Mouse (Mus musculus) thymus, adult 18-20 months (tissue): ENCODE measurements around the gene Vmn2r90.
"Not testable (repeated sequence)": the region's sequence is repeated elsewhere in the genome, so short reads cannot be mapped to it uniquely, and the experiment has no call there.

ENCODE experiments used
- DNase-seq, 2 experiments: peaks; one replicate each; pipeline ENCODE4 v3.0.0; 2022; ENCODE audit warnings: mixed read lengths in 2 of 2

Gene Vmn2r90

DNA sequence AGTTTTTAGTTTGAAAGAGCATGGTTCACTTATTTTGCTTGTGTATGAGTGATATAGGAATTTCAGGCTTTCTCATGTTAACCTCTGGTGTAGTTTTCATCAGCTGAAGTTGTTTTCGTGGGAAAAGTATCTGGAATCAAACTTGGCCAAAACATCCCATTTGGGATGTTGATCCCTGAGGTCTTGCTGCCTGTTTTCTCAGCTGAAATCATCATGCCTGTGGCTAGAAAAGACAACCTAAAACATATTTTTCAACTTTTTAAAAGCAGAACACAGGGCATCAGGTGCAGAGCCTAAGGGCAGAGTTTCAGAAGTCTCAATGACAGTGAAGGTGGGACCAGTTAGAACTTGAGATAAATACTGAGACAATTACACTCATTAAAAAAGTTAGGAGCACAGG, at the start of gene Vmn2r90:
Gene Vmn2r90, plus strand, starts transcription at position 301 of the 400 bp plus-strand sequence.
- no peak for DNase-seq

DNA sequence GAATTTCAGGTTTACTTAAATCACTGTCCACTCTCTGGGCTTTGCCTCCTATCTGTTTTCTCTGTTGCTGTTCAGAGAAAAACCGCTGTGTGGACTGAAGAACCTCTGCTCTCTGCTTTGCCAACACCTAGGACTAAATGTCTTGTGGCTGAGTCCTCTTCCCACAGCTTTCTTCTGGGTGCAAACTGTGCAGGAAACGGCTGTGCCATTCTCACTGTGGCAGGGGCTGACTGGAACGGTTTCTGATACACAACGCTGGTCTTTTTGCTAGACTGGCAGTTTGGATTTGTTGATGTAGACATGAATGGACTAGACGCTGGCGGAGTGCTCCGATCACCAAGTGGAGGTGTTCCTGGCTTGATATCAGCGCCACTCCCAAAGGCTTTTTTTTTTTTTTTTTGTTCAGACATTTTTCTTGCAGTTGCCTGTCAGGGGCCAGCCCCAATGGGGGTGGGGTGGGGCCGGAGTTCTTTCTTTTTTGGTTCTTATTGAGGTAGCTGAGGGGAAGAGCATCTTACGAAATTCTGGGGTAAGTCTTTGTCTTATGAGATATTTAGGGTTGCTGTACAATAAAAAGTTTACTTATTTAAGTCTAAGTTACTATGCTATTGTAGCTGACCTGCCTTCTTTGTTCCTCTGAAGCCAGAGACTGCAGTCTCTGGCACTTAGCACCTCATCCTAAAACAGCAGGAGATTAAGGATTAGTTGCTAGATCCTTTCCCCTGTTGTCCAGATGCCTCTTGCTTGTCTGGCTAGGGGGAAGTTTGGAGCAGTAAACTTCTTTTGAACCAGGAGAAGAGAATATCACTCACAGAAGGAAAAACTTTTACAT, 48.3 kb upstream of the Vmn2r90 start:
- DNase-seq: no peak

DNA sequence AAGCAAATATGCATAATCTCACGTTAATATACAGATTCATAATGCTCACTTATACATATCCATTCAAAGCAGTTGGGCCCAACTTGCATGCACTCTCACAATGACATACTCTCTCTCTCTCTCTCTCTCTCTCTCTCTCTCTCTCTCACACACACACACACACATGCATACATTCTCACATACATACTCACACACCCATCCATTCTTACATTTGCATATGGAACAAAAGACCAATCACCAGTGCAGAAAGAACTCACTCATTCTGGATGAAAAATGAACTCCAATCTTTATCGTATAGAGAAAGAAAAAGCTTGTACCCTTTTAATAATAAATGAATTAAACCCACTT, 47.7 kb upstream of the Vmn2r90 start:
- no peak for DNase-seq

DNA sequence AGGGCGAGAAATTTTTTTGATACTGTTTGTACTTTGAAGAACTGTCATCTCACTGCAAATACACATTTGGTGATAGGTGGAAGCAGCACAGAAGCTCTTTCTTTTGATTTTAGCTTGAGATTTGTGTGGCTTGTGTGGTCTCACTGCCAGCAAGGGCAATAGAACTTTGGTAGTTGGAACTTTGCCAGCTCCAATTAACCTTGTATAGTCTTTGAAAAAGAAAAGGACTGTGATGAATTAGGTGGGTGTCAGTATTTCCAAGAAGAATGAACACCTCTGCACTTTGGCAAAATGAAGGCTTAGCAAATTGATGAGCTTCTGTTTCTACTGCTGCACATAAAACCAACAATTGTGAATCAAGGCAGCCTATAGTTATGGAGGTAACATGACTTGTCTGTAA, 24.8 kb upstream of the Vmn2r90 start:
- DNase-seq: no peak

DNA sequence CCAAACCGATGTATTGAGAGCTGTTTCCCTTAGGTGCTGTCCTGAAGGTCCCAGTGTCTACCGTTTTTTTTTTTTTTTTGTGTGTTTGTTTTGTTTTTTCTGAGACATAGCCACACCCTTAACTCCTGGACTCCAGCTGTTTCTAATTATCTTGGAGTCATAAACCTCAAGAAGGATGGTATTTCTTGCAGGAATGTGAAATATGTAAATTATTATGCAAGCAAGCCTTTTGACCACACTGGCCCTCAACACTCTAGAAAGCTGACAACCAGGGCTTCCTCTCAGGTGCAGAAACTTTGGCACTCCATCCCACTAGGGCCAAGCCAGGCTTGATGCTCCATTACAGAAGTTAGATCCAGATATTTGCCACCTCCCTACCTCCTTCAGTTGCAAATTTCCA, 12.9 kb upstream of the Vmn2r90 start:
- DNase-seq: no peak

DNA sequence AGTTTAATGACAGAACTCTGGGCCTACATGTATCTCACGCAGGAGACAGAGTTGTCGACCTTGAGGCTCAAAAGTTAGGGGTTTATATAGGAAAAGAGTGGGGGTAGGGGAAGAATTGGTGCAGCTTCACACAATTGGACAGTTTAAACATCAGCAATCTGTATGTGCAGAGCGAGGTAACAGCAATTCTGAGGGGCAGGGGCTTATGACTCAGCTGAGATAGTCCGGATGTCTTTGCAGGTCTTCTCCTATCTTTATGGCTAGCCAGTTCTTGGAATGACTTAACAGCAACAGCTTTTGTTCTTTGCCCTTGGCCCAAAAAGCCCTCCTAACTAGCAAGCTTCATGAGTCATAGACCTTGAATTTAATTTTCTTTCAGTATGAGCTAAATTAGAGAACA, 28.8 kb downstream of the Vmn2r90 start:
- not testable (repeated sequence) for DNase-seq

DNA sequence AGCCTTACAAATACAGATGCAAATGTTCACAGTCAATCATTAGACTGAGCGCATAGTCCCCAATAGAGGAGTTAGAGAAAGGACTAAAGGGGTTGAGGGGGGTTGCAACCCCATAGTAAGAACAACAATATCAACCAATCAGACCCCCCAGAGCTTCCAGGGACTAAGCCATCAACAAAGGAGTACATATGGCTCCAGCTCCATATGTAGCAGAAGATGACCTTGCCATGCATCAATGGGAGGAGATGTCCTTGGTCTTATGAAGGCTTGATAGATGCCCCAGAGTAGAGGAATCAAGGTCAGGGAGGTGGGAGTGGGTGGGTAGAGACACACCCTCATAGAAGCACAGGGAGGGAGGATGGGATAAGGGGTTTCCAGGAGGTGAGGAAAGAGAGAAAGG, 35.1 kb downstream of the Vmn2r90 start:
- no peak for DNase-seq

DNA sequence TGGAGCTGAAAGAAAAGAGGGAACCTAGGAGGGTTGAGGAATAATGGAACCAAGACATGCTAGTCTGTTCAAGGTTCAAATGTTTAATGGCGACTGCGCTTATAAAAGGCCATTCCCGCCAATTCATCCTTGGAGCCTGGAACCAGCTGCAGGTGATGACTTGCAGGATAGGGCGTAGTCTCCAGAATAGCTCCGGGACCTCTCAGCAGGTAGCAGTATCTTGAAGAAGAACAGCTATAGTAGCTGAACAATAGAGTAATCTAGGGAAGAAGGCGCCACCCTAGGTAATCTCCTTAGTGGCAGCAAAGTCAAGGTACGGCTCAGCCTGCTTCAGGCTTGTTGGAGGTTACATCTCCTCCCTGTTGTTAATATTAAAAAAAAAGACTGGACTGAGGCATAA, 35.8 kb downstream of the Vmn2r90 start:
- DNase-seq: not testable (repeated sequence)

DNA sequence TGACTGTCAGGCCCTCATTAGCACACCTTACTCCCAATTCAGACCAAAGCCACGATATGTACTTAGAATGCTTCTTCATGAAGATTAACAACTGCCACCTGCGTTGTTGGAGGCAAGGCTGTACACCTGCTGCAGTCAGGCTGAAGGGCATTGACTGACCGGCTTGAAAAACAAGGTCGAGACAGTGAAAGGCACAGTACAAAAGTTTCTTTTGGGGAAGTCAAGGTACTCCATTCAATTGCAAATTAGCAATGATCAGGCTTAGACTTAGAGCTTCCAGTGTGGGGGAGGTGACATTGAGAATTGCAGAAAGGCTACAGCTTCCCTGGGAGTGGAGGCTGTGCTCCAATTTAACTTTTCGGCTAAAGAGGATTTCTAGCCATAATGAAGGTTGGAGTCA, 36.4 kb downstream of the Vmn2r90 start:
- DNase-seq: not testable (repeated sequence)

DNA sequence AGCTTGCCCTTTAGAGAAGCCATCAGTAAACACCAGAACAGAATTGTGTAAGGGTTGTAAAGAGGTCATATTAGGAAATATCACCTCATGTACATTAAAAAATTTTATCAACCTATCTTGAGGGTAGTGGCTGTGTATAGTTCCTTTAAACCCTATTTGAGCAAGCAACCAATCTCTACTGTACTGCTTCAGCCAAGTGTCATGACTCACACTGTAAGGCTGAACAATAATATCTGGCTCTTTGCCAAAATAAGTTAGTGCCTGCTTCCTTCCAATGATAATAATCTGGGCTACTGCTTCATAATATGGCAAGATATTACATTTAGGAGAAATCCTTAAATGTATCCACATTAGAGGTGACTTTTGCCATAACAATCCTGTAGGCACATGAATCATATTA, 38.0 kb downstream of the Vmn2r90 start:
- DNase-seq: not testable (repeated sequence)

DNA sequence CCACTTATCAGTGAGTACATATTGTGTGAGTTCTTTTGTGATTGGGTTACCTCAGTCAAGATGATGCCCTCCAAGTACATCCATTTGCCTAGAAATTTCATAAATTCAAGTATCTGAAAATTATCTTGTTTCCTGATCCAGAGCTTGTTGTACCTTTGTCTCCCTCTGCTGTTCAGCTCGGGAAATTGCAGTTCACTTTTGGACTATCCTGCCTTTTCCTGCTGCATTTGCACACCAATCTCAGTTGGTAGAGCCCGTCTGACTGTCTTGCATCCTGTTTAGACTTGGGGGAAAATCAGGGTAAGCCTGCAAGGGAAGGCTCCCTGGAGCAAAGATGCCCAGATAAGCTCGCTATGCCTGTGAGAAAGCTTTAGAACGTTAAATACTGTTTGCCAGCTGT, 45.8 kb downstream of the Vmn2r90 start:
- peak; percentile 3 to 5 for DNase-seq

DNA sequence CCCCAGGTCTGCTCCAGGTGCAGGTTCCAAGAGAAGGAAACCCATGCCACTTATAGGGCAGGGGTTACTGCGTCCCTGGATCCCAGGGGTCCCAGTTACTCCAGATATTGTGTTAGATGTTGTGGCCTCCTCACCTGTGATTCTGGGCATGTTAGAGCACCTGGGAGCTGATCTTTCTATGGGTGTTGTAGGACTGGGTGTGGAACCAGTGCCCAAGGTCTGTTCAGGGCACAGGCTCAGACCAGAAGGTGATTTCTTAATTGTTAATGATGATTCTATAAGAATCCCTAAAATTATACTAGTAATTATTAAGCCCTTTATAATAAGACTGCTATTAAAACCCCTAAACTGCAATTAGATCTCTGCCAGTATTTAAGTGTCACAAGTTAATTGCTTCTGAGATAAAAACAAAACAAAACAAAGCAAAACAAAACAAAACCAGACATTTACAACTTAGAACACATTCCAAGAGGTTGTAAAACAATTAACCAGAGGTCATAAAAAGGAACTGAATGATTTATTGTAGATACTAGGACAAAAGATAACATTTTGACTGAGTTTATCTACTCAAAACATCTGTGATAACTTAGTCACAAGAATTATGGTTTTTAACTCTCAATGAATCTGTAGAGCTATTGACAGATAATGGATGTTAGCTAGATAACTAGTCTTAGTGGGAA, 59.2 kb downstream of the Vmn2r90 start:
- no peak for DNase-seq

DNA sequence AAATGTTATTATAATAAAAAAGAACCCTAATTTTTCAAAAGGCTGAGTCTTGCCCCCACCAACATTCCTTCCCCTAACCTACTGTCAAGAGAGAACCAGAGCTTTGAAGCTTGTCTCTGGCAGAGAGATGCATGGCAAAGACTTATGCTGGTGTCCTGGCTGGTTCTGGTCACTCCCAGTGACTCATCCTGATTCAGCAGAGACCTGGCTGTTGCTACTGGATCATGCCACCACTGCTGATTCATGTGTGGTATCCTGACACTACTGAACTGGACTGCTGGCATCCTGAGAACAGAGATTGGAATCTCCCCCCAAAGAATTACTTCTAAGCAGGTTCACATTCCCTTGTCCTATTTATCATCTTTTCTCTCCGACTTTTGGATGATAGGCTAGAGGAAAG, 60.7 kb downstream of the Vmn2r90 start:
- DNase-seq: no peak

DNA sequence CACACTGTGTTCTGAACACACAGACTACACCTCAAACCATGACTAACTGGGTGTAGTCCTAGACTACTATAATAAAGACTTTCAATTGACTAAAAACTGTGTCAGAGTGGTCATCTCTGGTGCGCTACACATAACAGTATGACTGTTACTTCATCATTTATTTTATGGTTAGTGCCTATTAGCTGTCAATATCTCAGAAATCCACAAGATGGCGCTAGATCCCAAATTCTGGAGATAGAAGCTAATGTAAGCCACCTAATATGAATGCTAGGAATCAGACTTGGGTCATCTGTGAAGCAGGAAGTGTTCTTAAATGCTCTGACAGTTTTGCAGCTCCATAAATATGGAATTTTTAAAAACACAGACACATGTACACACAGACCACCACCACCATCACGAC, 62.9 kb downstream of the Vmn2r90 start:
- no peak for DNase-seq
